ENCODE assay signal across 8 mouse cellular contexts in the genomic region with DNA sequence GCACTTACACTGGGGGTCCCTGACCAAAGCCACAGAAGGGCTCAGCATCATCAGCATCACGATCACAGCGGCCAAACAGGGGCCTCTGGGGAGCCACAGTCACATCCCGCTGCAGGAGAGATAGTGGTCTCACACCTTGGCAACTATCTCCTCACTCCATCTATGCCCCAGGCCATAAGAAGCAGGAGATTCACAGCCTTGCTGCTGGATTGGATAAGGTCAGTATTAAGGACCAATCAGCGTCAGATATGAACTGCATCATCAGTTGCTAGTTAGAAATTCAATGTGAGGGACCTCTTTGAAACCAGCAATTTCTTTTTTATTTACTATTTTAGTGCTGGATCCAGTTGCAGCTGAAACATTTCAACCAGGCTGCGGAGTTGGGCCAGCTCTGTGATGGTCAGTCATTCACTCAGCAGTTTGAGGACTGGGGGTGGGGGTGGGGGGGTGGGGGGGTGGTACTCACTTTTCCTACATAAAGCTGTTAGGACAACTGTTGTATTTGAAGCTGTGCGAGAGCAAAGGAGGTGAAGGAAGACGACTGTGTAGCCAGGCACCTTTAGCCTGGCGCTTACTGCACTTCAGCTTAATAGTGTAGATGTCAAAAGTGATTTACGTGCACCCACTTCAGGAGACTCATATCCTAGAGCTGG. TPM values are rescaled to one million over a fixed set of nuclear protein-coding genes. Genes with fewer than 3 reads are reported as not detected.
A peak's percentile ranks its signal among the peaks of the same experiment; 100 is the strongest.
DNase-seq lines count a peak whose midpoint lies in the region; ATAC-seq and TF ChIP-seq lines count a peak whose summit lies in the region.

No protein-coding gene starts in this region.

- ATAC-seq in limb, embryonic 13.5 days (ENCODE audit: low FRiP score, low read depth) = peak; percentile 85
- peak; percentile 91 for ATAC-seq in midbrain, postnatal 0 days (ENCODE audit: low FRiP score)
- peak; percentile 86 for ATAC-seq in stomach, postnatal 0 days (ENCODE audit: low FRiP score, low TSS enrichment)

- H3K27ac ChIP-seq in limb, embryonic 13.5 days = no peak overlapping the region
- peak overlapping the region; percentile 98 for H3K27ac ChIP-seq in midbrain, postnatal 0 days (ENCODE audit: low read depth, low read length)
- no peak overlapping the region; the same call in 1 of the 2 replicates for H3K27ac ChIP-seq in stomach, postnatal 0 days (replicated peaks)

- peak; percentile 71 for DNase-seq in right cerebral cortex, adult 18-20 months
- no peak for DNase-seq in right cerebral cortex, postnatal 14 days
- DNase-seq in cerebellum, postnatal 14 days = peak; percentile 75 to 81
- peak; percentile 83 for DNase-seq in heart, adult 8-10 months (ENCODE audit: low spot score)
- peak; percentile 59 to 80 for DNase-seq in kidney, adult 8-10 months
- DNase-seq in midbrain, postnatal 0 days (ENCODE audit: low spot score) = peak; percentile 95
- DNase-seq in stomach, postnatal 0 days (ENCODE audit: low spot score) = peak; percentile 32

- peak overlapping the region; percentile 56 for H3K4me3 ChIP-seq in limb, embryonic 13.5 days
- peak overlapping the region; percentile 59 for H3K4me3 ChIP-seq in midbrain, postnatal 0 days (ENCODE audit: low read depth, low read length)
- peak overlapping the region; percentile 48; the same call in 1 of the 2 replicates for H3K4me3 ChIP-seq in stomach, postnatal 0 days (ENCODE audit: low read depth, low read length)

- TF ChIP-seq CTCF in midbrain, postnatal 0 days (IDR thresholded peaks at IDR 0.05) = no peak
- no peak for TF ChIP-seq CTCF in stomach, postnatal 0 days (IDR thresholded peaks at IDR 0.05; ENCODE audit: low read depth)

- H3K4me2 ChIP-seq in limb, embryonic 13.5 days (replicated peaks) = peak overlapping the region; percentile 71
- H3K4me2 ChIP-seq in midbrain, postnatal 0 days (ENCODE audit: low read depth, low read length, poor library complexity, severe bottlenecking) = peak overlapping the region; percentile 71
- H3K4me2 ChIP-seq in stomach, postnatal 0 days (replicated peaks; ENCODE audit: low read depth) = peak overlapping the region; percentile 77

- H3K36me3 ChIP-seq in limb, embryonic 13.5 days = no peaks in the 10 kb centered on the region
- H3K36me3 ChIP-seq in midbrain, postnatal 0 days (ENCODE audit: insufficient read depth, low read length) = no peaks in the 10 kb centered on the region
- no peaks in the 10 kb centered on the region for H3K36me3 ChIP-seq in stomach, postnatal 0 days (ENCODE audit: control insufficient read depth, insufficient read depth, low read length)

- 12% methylated on average over 9 of the region's 9 CpGs for WGBS in limb, embryonic 13.5 days
- WGBS in midbrain, postnatal 0 days = 11% methylated on average over 9 of the region's 9 CpGs
- 15% methylated on average over 9 of the region's 9 CpGs for WGBS in stomach, postnatal 0 days

- TF ChIP-seq EP300 in stomach, postnatal 0 days (optimal IDR thresholded peaks at IDR 0.05) = no peak

- H3K4me1 ChIP-seq in limb, embryonic 13.5 days = no peaks in the 10 kb centered on the region
- no peaks in the 10 kb centered on the region for H3K4me1 ChIP-seq in midbrain, postnatal 0 days (ENCODE audit: insufficient read depth, low read length)
- H3K4me1 ChIP-seq in stomach, postnatal 0 days (replicated peaks; ENCODE audit: control insufficient read depth, insufficient read depth) = no peaks in the 10 kb centered on the region

- no peaks in the 10 kb centered on the region for H3K9me3 ChIP-seq in limb, embryonic 13.5 days
- H3K9me3 ChIP-seq in midbrain, postnatal 0 days (ENCODE audit: low read length) = no peaks in the 10 kb centered on the region
- no peaks in the 10 kb centered on the region for H3K9me3 ChIP-seq in stomach, postnatal 0 days (ENCODE audit: control insufficient read depth, low read length)

- H3K27me3 ChIP-seq in limb, embryonic 13.5 days = no peaks in the 10 kb centered on the region; the same call in 1 of the 2 replicates
- H3K27me3 ChIP-seq in midbrain, postnatal 0 days (ENCODE audit: insufficient read depth, low read length) = no peaks in the 10 kb centered on the region
- no peaks in the 10 kb centered on the region for H3K27me3 ChIP-seq in stomach, postnatal 0 days (ENCODE audit: control insufficient read depth, insufficient read depth, low read length)

- H3K9ac ChIP-seq in limb, embryonic 13.5 days = no peak overlapping the region
- no peak overlapping the region for H3K9ac ChIP-seq in midbrain, postnatal 0 days (replicated peaks; ENCODE audit: low read length, poor library complexity, severe bottlenecking)
- peak overlapping the region; percentile 63; the same call in 1 of the 2 replicates for H3K9ac ChIP-seq in stomach, postnatal 0 days (ENCODE audit: low read length)

RNA-seq across cellular contexts. Expression of gene BC051142, which starts 0.4 kb away (rescaled TPM):
- total RNA-seq in heart, adult 8-10 months (2022) = under 1 TPM in 2 of 4 experiments, not detected in 2; 0.34 to 0.79 TPM
- polyA plus RNA-seq in limb, embryonic 13.5 days (2015; fragmentation: Nextera tagmentation; extraction: Ambion mirVana) = 0.47 and 0.69 TPM in 2 replicates
- 2.0 and 9.2 TPM in 2 replicates for total RNA-seq in midbrain, postnatal 0 days (2014; rRNA removed)
- 6.7 and 7.8 TPM in 2 replicates for polyA plus RNA-seq in midbrain, postnatal 0 days (2015; fragmentation: Nextera tagmentation; extraction: Ambion mirVana)
- 0.59 and 0.86 TPM in 2 replicates for polyA plus RNA-seq in stomach, postnatal 0 days (2015; fragmentation: Nextera tagmentation; extraction: Ambion mirVana)

RNA-seq across cellular contexts. Expression of gene Btnl1, which starts 21.3 kb away (rescaled TPM):
- total RNA-seq in heart, adult 8-10 months (2022) = not detected
- not detected in 2 replicates for polyA plus RNA-seq in limb, embryonic 13.5 days (2015; fragmentation: Nextera tagmentation; extraction: Ambion mirVana)
- total RNA-seq in midbrain, postnatal 0 days (2014; rRNA removed) = not detected in 2 replicates
- polyA plus RNA-seq in midbrain, postnatal 0 days (2015; fragmentation: Nextera tagmentation; extraction: Ambion mirVana) = not detected in 2 replicates
- 0.04 TPM in 1 of 2 replicates, not detected in the other for polyA plus RNA-seq in stomach, postnatal 0 days (2015; fragmentation: Nextera tagmentation; extraction: Ambion mirVana)

RNA-seq across cellular contexts. Expression of gene Btnl2, which starts 43.6 kb away (rescaled TPM):
- total RNA-seq in heart, adult 8-10 months (2022) = under 1 TPM; 0.16 to 0.68 (median 0.49) TPM
- 0.05 and 0.09 TPM in 2 replicates for polyA plus RNA-seq in limb, embryonic 13.5 days (2015; fragmentation: Nextera tagmentation; extraction: Ambion mirVana)
- total RNA-seq in midbrain, postnatal 0 days (2014; rRNA removed) = not detected in 2 replicates
- not detected in 2 replicates for polyA plus RNA-seq in midbrain, postnatal 0 days (2015; fragmentation: Nextera tagmentation; extraction: Ambion mirVana)
- polyA plus RNA-seq in stomach, postnatal 0 days (2015; fragmentation: Nextera tagmentation; extraction: Ambion mirVana) = 0.13 and 0.16 TPM in 2 replicates
